ENCODE assay signal across 31 mouse cellular contexts in genomic region chr10:22867210-22867609, GRCm38 (mm10). TPM values are rescaled to one million over a fixed set of nuclear protein-coding genes. Genes with fewer than 3 reads are reported as not detected.
A peak's percentile ranks its signal among the peaks of the same experiment; 100 is the strongest.
DNase-seq lines count a peak whose midpoint lies in the region; ATAC-seq and TF ChIP-seq lines count a peak whose summit lies in the region.
"Had no signal": no experiment of that assay in that cellular context is flagged by ENCODE, and none has a peak within 500 bp of the region (broad histone marks: within the 10 kb centered on the region; RNA-seq: fewer than 3 reads in every experiment).

No protein-coding gene starts in this region.

- 0 out of 2 replicates have a peak overlapping the region, but pooled peaks have one; percentile 29 for H3K27ac ChIP-seq in kidney, embryonic 16.5 days (ENCODE audit: low read length)
- H3K27ac ChIP-seq in neural tube, embryonic 13.5 days (replicated peaks) = no peak overlapping the region
- no peak overlapping the region for H3K27ac ChIP-seq in neural tube, embryonic 15.5 days (replicated peaks)
- H3K27ac ChIP-seq in intestine, postnatal 0 days (ENCODE audit: low read depth, low read length) = no peak overlapping the region
- H3K27ac ChIP-seq: embryonic facial prominence, embryonic 12.5 days; embryonic facial prominence, embryonic 15.5 days; gastrocnemius, adult 2 months; heart, embryonic 15.5 days; hindbrain, embryonic 12.5 days; hindbrain, embryonic 15.5 days had no signal

- no peaks in the 10 kb centered on the region for H3K27me3 ChIP-seq in kidney, embryonic 16.5 days (ENCODE audit: insufficient read depth, low read length)
- H3K27me3 ChIP-seq in neural tube, embryonic 13.5 days = no peaks in the 10 kb centered on the region
- no peaks in the 10 kb centered on the region for H3K27me3 ChIP-seq in neural tube, embryonic 15.5 days (replicated peaks)
- H3K27me3 ChIP-seq in intestine, postnatal 0 days (replicated peaks; ENCODE audit: control insufficient read depth, insufficient read depth, low read length) = no peaks in the 10 kb centered on the region
- H3K27me3 ChIP-seq: CH12.LX; embryonic facial prominence, embryonic 12.5 days; embryonic facial prominence, embryonic 15.5 days; heart, embryonic 12.5 days; heart, embryonic 15.5 days; hindbrain, embryonic 12.5 days; hindbrain, embryonic 15.5 days had no signal

- DNase-seq in kidney, postnatal 14 days = no peak
- no peak for DNase-seq in spleen, adult 12 weeks (ENCODE audit: low spot score)
- DNase-seq: adrenal gland, adult 2 months; adrenal gland, postnatal 14 days; B cell, adult 2 months; cerebellum, adult 11-12 months; cerebellum, adult 9-10 months; cerebellum, postnatal 14 days; forebrain, postnatal 0 days; gastrocnemius, adult 2 months; gastrocnemius, postnatal 14 days; heart, adult 18-20 months; heart, postnatal 10 days; heart, postnatal 4 days had no signal

- ATAC-seq in kidney, embryonic 16.5 days (ENCODE audit: low FRiP score, low TSS enrichment) = 0 out of 2 replicates have a peak, but pooled peaks have one; percentile 60
- 0 out of 2 replicates have a peak, but pooled peaks have one; percentile 11 for ATAC-seq in neural tube, embryonic 13.5 days (ENCODE audit: low read depth)
- ATAC-seq in neural tube, embryonic 15.5 days (ENCODE audit: low FRiP score) = no peak
- ATAC-seq in granulocyte monocyte progenitor cell, adult 5-6 weeks (replicated peaks; ENCODE audit: poor library complexity, severe bottlenecking) = peak; percentile 88
- ATAC-seq in megakaryocyte progenitor cell, adult 5-6 weeks (replicated peaks; ENCODE audit: poor library complexity) = peak; percentile 87
- no peak for ATAC-seq in intestine, postnatal 0 days
- ATAC-seq: forebrain, embryonic 14.5 days; forebrain, postnatal 0 days had no signal

- TF ChIP-seq CTCF in intestine, postnatal 0 days (IDR thresholded peaks at IDR 0.05; ENCODE audit: low read depth) = no peak

- no peak overlapping the region for H3K4me2 ChIP-seq in kidney, embryonic 16.5 days (replicated peaks; ENCODE audit: low read depth, low read length)
- no peak overlapping the region for H3K4me2 ChIP-seq in neural tube, embryonic 13.5 days
- no peak overlapping the region for H3K4me2 ChIP-seq in neural tube, embryonic 15.5 days
- H3K4me2 ChIP-seq in intestine, postnatal 0 days (replicated peaks; ENCODE audit: low read depth) = no peak overlapping the region
- H3K4me2 ChIP-seq: embryonic facial prominence, embryonic 12.5 days; embryonic facial prominence, embryonic 15.5 days; heart, embryonic 12.5 days; heart, embryonic 15.5 days; hindbrain, embryonic 12.5 days; hindbrain, embryonic 15.5 days had no signal

- no peaks in the 10 kb centered on the region for H3K36me3 ChIP-seq in kidney, embryonic 16.5 days (ENCODE audit: insufficient read depth, low read length)
- H3K36me3 ChIP-seq in neural tube, embryonic 13.5 days = no peaks in the 10 kb centered on the region
- H3K36me3 ChIP-seq in neural tube, embryonic 15.5 days = no peaks in the 10 kb centered on the region
- H3K36me3 ChIP-seq in intestine, postnatal 0 days (ENCODE audit: control insufficient read depth, insufficient read depth) = no peaks in the 10 kb centered on the region
- H3K36me3 ChIP-seq: embryonic facial prominence, embryonic 12.5 days; embryonic facial prominence, embryonic 15.5 days; G1E; heart, embryonic 12.5 days; heart, embryonic 15.5 days; hindbrain, embryonic 12.5 days; hindbrain, embryonic 15.5 days had no signal

- H3K4me1 ChIP-seq in kidney, embryonic 16.5 days (ENCODE audit: insufficient read depth, low read length) = peaks cover 15% of the 10 kb centered on the region
- H3K4me1 ChIP-seq in neural tube, embryonic 13.5 days (replicated peaks) = peaks cover 6% of the 10 kb centered on the region
- H3K4me1 ChIP-seq in neural tube, embryonic 15.5 days = no peaks in the 10 kb centered on the region
- H3K4me1 ChIP-seq in intestine, postnatal 0 days (replicated peaks; ENCODE audit: control insufficient read depth, insufficient read depth, low read length) = no peaks in the 10 kb centered on the region
- H3K4me1 ChIP-seq: embryonic facial prominence, embryonic 12.5 days; hindbrain, embryonic 15.5 days had no signal

- H3K4me3 ChIP-seq in kidney, embryonic 16.5 days (ENCODE audit: low read length) = no peak overlapping the region
- no peak overlapping the region for H3K4me3 ChIP-seq in neural tube, embryonic 13.5 days
- no peak overlapping the region for H3K4me3 ChIP-seq in neural tube, embryonic 15.5 days (replicated peaks)
- no peak overlapping the region for H3K4me3 ChIP-seq in intestine, postnatal 0 days (ENCODE audit: low read depth, low read length)
- H3K4me3 ChIP-seq: embryonic facial prominence, embryonic 12.5 days; embryonic facial prominence, embryonic 15.5 days; gastrocnemius, adult 2 months; heart, embryonic 12.5 days; heart, embryonic 15.5 days; hindbrain, embryonic 12.5 days; hindbrain, embryonic 15.5 days had no signal

- H3K9ac ChIP-seq in kidney, embryonic 16.5 days (replicated peaks; ENCODE audit: low read length) = no peak overlapping the region
- H3K9ac ChIP-seq in neural tube, embryonic 13.5 days = no peak overlapping the region
- H3K9ac ChIP-seq in neural tube, embryonic 15.5 days (replicated peaks) = no peak overlapping the region
- no peak overlapping the region for H3K9ac ChIP-seq in intestine, postnatal 0 days (ENCODE audit: low read depth, low read length)
- H3K9ac ChIP-seq: embryonic facial prominence, embryonic 12.5 days; embryonic facial prominence, embryonic 15.5 days; forebrain, postnatal 0 days; heart, embryonic 12.5 days; heart, embryonic 15.5 days; hindbrain, embryonic 12.5 days; hindbrain, embryonic 15.5 days had no signal

- no peaks in the 10 kb centered on the region for H3K9me3 ChIP-seq in kidney, embryonic 16.5 days (ENCODE audit: low read length)
- H3K9me3 ChIP-seq in neural tube, embryonic 13.5 days = no peaks in the 10 kb centered on the region
- H3K9me3 ChIP-seq in neural tube, embryonic 15.5 days (replicated peaks) = no peaks in the 10 kb centered on the region
- H3K9me3 ChIP-seq in intestine, postnatal 0 days (ENCODE audit: control insufficient read depth) = no peaks in the 10 kb centered on the region
- H3K9me3 ChIP-seq: embryonic facial prominence, embryonic 12.5 days; embryonic facial prominence, embryonic 15.5 days; G1E; heart, embryonic 12.5 days; heart, embryonic 15.5 days; hindbrain, embryonic 12.5 days; hindbrain, embryonic 15.5 days had no signal

- 87% methylated on average over 2 of the region's 2 CpGs for WGBS in kidney, embryonic 16.5 days
- 86% methylated on average over 2 of the region's 2 CpGs for WGBS in neural tube, embryonic 13.5 days
- 90% methylated on average over 2 of the region's 2 CpGs for WGBS in neural tube, embryonic 15.5 days
- WGBS in intestine, postnatal 0 days = 74% methylated on average over 2 of the region's 2 CpGs

RNA-seq across cellular contexts. Expression of gene Tcf21, which starts 47.2 kb away (rescaled TPM):
- 357 and 367 TPM in 2 replicates for polyA plus RNA-seq in kidney, embryonic 16.5 days (2015; fragmentation: Nextera tagmentation; extraction: Ambion mirVana)
- 1.3 and 3.4 TPM in 2 replicates for polyA plus RNA-seq in neural tube, embryonic 13.5 days (2015; fragmentation: Nextera tagmentation; extraction: Ambion mirVana)
- polyA plus RNA-seq in neural tube, embryonic 15.5 days (2015; fragmentation: Nextera tagmentation; extraction: Ambion mirVana) = 20.9 TPM in 1 of 2 replicates, not detected in the other
- not detected in 2 replicates for total RNA-seq in granulocyte monocyte progenitor cell, adult 5-6 weeks (2014; fragmentation: Nextera tagmentation)
- total RNA-seq in granulocyte monocyte progenitor cell, adult 5-6 weeks (2017) = not detected in 2 replicates
- not detected in 2 replicates for total RNA-seq in megakaryocyte progenitor cell, adult 5-6 weeks (2015)
- not detected in 2 replicates for total RNA-seq in megakaryocyte progenitor cell, adult 5-6 weeks (2017)
- 66.4 and 70.2 TPM in 2 replicates for polyA plus RNA-seq in intestine, postnatal 0 days (2015; fragmentation: Nextera tagmentation; extraction: Ambion mirVana)
- total RNA-seq: CH12.LX; forebrain, postnatal 0 days; G1E; gastrocnemius, adult 2 months; gastrocnemius, postnatal 14 days had no signal
- polyA plus RNA-seq: forebrain, embryonic 11.5 days; frontal cortex, adult 2 months; G1E had no signal

Comparison
In these comparisons a context has a peak if more than half of its experiments do, and no peak if none do; other contexts are left out.
1. ATAC-seq: peak in kidney, embryonic 16.5 days (single experiment), neural tube, embryonic 13.5 days (single experiment), granulocyte monocyte progenitor cell, adult 5-6 weeks (single experiment) and megakaryocyte progenitor cell, adult 5-6 weeks (single experiment); none in neural tube, embryonic 15.5 days (single experiment) and intestine, postnatal 0 days (single experiment).